Mouse (Mus musculus) kidney, embryonic 15.5 days (tissue): ENCODE data around the gene Lrp5. TPM values are rescaled to one million over a fixed set of nuclear protein-coding genes. Genes with fewer than 3 reads are reported as not detected.

Experiments used
- ATAC-seq: fragments of 200-750 bp; cut with Nextera tagmentation; replicated peaks from 2 replicates; pipeline ENCODE4 v1.8.0; 2017; ENCODE audit warnings: moderate TSS enrichment; ENCODE audit not compliant: low FRiP score
- H3K27ac ChIP-seq: fragments of 300-500 bp; sonication (generic); 2 replicates; pipeline ENCODE4 v1.5.1; 2015; ENCODE audit warnings: mild to moderate bottlenecking, inconsistent platforms
- H3K27me3 ChIP-seq: fragments of 300-500 bp; sonication (generic); 2 replicates; pipeline ENCODE4 v1.6.1; 2015; ENCODE audit warnings: inconsistent platforms
- H3K36me3 ChIP-seq: fragments of 300-500 bp; sonication (generic); 2 replicates; pipeline ENCODE4 v1.6.1; 2015; ENCODE audit warnings: inconsistent platforms
- H3K4me1 ChIP-seq: fragments of 300-500 bp; sonication (generic); 2 replicates; pipeline ENCODE4 v1.6.1; 2015; ENCODE audit warnings: inconsistent platforms
- H3K4me2 ChIP-seq: fragments of 300-500 bp; sonication (generic); 2 replicates; pipeline ENCODE4 v1.6.1; 2015; ENCODE audit warnings: moderate library complexity, mild to moderate bottlenecking, inconsistent platforms
- H3K4me3 ChIP-seq: fragments of 300-500 bp; sonication (generic); replicated peaks from 2 replicates; pipeline ENCODE4 v1.5.1; 2015; ENCODE audit warnings: mild to moderate bottlenecking, inconsistent platforms
- H3K9ac ChIP-seq: fragments of 300-500 bp; sonication (generic); 2 replicates; pipeline ENCODE4 v1.6.1; 2015; ENCODE audit warnings: mild to moderate bottlenecking, inconsistent platforms
- H3K9me3 ChIP-seq: fragments of 300-500 bp; sonication (generic); replicated peaks from 2 replicates; pipeline ENCODE4 v1.6.1; 2016; ENCODE audit warnings: inconsistent platforms
- WGBS: fragments of 180-500 bp; shearing (Covaris S2); methylation state at CpG from one replicate; pipeline ENCODE4 v1.1.7; 2015; ENCODE audit warnings: mixed read lengths; 5-methylcytosine and 5-hydroxymethylcytosine counted together
- polyA plus RNA-seq: library from polyadenylated mRNA; unstranded; fragments of >200 nt; fragmentation: Nextera tagmentation; extraction: Ambion mirVana; gene quantifications from 2 replicates; pipeline ENCODE4 v1.2.1, GENCODE M21; 2015

Gene Lrp5
- polyA plus RNA-seq, 1 experiment from 2014 or later, result 6.9 TPM

DNA sequence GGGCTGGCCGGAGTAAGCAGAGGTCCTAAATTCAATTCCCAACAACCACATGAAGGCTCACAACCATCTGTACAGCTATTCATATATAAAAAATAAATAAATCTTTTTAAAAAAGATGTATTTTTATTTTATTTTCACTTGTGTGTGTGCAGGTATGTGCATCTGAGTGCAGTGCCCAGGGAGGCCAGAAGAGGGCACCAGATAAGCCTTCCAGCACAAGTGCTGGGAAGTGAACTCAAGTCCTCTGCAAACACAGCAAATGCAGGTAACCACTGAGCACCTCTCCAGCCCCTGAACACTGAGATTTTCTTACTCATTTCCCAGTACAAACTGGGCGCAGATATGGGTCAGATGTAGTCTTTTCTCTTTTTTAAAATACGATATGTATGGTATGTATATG, 35.1 kb downstream of the Lrp5 start:
- Histone ChIP-seq H3K4me3 (no peak overlapping the region), H3K9ac (no peak overlapping the region), H3K27me3 (no peaks in the 10 kb centered on the region), H3K36me3 (peaks cover 59% of the 10 kb centered on the region), H3K27ac (no peak overlapping the region), H3K4me1 (peaks cover 33% of the 10 kb centered on the region), H3K4me2 (no peak overlapping the region), H3K9me3 (peaks cover 4% of the 10 kb centered on the region; the same call in 1 of the 2 replicates)
- 98% methylated on average over 3 of the region's 3 CpGs for WGBS
- ATAC-seq, result no peak

DNA sequence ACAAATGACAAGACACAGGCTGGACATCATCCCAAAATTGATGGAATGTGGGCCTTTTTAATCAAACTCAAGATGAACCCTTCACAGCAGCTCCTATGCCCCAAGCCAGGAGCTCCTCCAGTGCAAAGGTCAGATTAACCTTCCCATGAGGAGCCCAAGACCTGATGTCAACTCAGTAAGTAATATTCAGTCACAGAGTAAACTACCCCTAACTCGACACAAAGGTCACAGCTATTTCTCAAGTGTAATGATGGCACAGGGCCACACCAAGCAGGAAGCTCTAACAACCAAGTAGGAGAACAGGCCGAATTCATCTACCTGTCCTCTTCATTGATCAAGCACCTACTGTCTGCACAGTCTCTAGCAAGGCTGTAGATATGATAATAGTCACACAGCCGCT, 35.9 kb downstream of the Lrp5 start:
- no peak overlapping the region for H3K4me3 ChIP-seq
- H3K9ac ChIP-seq, result no peak overlapping the region
- H3K4me1 ChIP-seq, result peaks cover 31% of the 10 kb centered on the region
- H3K27me3 ChIP-seq, result no peaks in the 10 kb centered on the region
- peaks cover 65% of the 10 kb centered on the region for H3K36me3 ChIP-seq
- no peak for ATAC-seq
- H3K27ac ChIP-seq, result no peak overlapping the region
- H3K9me3 ChIP-seq, result peaks cover 4% of the 10 kb centered on the region; the same call in 1 of the 2 replicates
- 87% methylated on average over 3 of the region's 3 CpGs for WGBS
- H3K4me2 ChIP-seq, result no peak overlapping the region

GRCm38 (mm10) chr19:3648830-3649450, 37.4 kb downstream of the Lrp5 start:
- peak overlapping the region; percentile 81 for H3K27ac ChIP-seq

DNA sequence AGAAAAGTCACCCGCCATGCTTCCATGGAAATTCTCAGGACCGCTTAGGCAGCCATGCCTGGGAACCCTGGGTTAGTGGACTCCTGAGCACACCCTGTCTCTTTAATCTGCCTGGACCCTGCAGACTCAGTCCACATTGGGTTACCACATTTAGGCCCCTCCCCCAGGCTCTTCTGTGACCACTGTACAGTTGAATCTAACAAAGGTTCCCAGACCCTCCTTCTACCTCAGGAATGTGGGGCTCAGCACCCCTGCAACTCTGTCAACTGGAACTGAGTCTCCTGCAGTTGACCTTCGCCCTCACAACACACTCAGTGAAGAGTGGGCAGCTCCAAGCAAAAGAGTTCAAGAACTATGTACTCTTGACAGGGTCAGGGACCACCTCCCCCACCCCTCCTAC, 38.4 kb downstream of the Lrp5 start:
- Histone ChIP-seq H3K36me3 (peaks cover 81% of the 10 kb centered on the region), H3K9me3 (peaks cover 4% of the 10 kb centered on the region; the same call in 1 of the 2 replicates), H3K4me2 (no peak overlapping the region), H3K27me3 (no peaks in the 10 kb centered on the region), H3K4me3 (no peak overlapping the region), H3K9ac (no peak overlapping the region), H3K4me1 (peaks cover 29% of the 10 kb centered on the region), H3K27ac (peak overlapping the region; percentile 81)
- ATAC-seq, result peak; percentile 34; the same call in 1 of the 2 replicates
- WGBS, result 86% methylated on average over 3 of the region's 3 CpGs

More at GRCm38 (mm10) chr19:3648830-3649450, 37.4 kb downstream of the Lrp5 start:
- Histone ChIP-seq H3K4me3 (no peak overlapping the region), H3K9ac (no peak overlapping the region), H3K4me1 (peaks cover 23% of the 10 kb centered on the region), H3K9me3 (peaks cover 4% of the 10 kb centered on the region; the same call in 1 of the 2 replicates), H3K4me2 (no peak overlapping the region), H3K27me3 (no peaks in the 10 kb centered on the region), H3K36me3 (peaks cover 74% of the 10 kb centered on the region)
- ATAC-seq, result 0 out of 2 replicates have a peak, but pooled peaks have one; percentile 31
- 64% methylated on average over 11 of the region's 11 CpGs for WGBS

DNA sequence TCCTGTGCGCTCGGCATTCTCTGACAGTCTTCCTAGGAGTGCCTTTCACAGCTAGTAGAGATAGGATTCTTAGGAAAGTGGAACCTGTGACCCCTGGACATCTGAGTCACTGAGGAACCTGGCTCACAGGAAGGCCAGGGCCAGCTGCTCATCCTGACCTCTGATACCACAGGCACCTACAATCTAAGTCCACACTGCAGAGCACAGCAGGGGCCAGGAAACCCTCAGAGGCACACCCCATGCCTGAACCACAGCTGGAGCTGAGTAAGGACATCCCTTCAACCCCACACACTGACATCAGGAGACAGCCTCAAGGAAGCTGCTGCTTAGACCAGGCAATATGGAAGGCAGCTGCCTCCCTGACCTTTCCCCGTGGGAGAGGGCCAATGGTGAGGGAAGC, 40.6 kb downstream of the Lrp5 start:
- no peak for ATAC-seq
- Histone ChIP-seq H3K9ac (no peak overlapping the region), H3K4me1 (peaks cover 49% of the 10 kb centered on the region), H3K27me3 (no peaks in the 10 kb centered on the region), H3K27ac (peak overlapping the region; percentile 72), H3K4me2 (no peak overlapping the region), H3K4me3 (no peak overlapping the region), H3K36me3 (peaks cover 67% of the 10 kb centered on the region), H3K9me3 (no peaks in the 10 kb centered on the region)
- 73% methylated on average over 3 of the region's 3 CpGs for WGBS

- H3K4me1 ChIP-seq, result peaks cover 52% of the 10 kb centered on the region
- 80% methylated on average over 4 of the region's 4 CpGs for WGBS
- H3K36me3 ChIP-seq, result peaks cover 66% of the 10 kb centered on the region
- peak overlapping the region; percentile 72; the same call in 1 of the 2 replicates for H3K27ac ChIP-seq
- ATAC-seq, result no peak
- H3K4me2 ChIP-seq, result no peak overlapping the region
- no peak overlapping the region for H3K9ac ChIP-seq
- H3K27me3 ChIP-seq, result no peaks in the 10 kb centered on the region
- H3K4me3 ChIP-seq, result no peak overlapping the region
- no peaks in the 10 kb centered on the region for H3K9me3 ChIP-seq
These were observed 41.0 kb downstream of the Lrp5 start for GRCm38 (mm10) chr19:3645318-3645717.

GRCm38 (mm10) chr19:3639561-3639960, 46.8 kb downstream of the Lrp5 start:
- Histone ChIP-seq H3K4me3 (no peak overlapping the region), H3K36me3 (peaks cover 29% of the 10 kb centered on the region), H3K9ac (no peak overlapping the region), H3K4me2 (no peak overlapping the region), H3K27me3 (no peaks in the 10 kb centered on the region), H3K4me1 (peaks cover 82% of the 10 kb centered on the region), H3K9me3 (no peaks in the 10 kb centered on the region), H3K27ac (peak overlapping the region; percentile 91; the same call in 1 of the 2 replicates)
- 87% methylated on average over 7 of the region's 7 CpGs for WGBS
- ATAC-seq, result no peak

- H3K27me3 ChIP-seq, result no peaks in the 10 kb centered on the region
- peak overlapping the region; percentile 91 for H3K27ac ChIP-seq
- peak; percentile 73 for ATAC-seq
- peaks cover 20% of the 10 kb centered on the region for H3K36me3 ChIP-seq
- peaks cover 82% of the 10 kb centered on the region for H3K4me1 ChIP-seq
- no peaks in the 10 kb centered on the region for H3K9me3 ChIP-seq
- H3K4me3 ChIP-seq, result no peak overlapping the region
- peak overlapping the region; percentile 14; the same call in 1 of the 2 replicates for H3K4me2 ChIP-seq
- whole genome bisulfite sequencing, result 4% methylated on average over 8 of the region's 8 CpGs
- 0 out of 2 replicates have a peak overlapping the region, but pooled peaks have one; percentile 14 for H3K9ac ChIP-seq
These were observed 47.7 kb downstream of the Lrp5 start for GRCm38 (mm10) chr19:3638698-3639097.

DNA sequence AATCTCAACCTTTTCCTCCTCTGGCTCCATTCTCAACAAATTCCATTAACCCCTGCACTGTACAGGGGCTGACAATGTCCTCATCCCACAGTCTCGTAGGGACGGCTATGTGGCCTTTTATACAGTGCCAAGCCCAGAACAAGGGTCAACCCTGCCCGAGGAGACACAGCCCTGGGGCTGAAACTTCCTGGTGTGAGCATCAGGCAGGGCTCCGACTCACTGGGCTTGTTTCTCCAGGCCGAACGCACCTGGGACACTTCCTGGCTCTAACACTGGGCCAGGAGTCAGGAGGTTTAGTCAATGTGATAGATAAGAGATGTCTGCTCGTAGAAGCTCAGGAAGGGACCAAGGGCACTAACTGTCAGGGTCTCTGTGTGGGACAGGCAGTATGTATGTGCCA, 54.3 kb downstream of the Lrp5 start:
- Histone ChIP-seq H3K9me3 (no peaks in the 10 kb centered on the region), H3K9ac (no peak overlapping the region), H3K27me3 (no peaks in the 10 kb centered on the region), H3K27ac (no peak overlapping the region), H3K4me2 (no peak overlapping the region), H3K4me1 (peaks cover 22% of the 10 kb centered on the region), H3K36me3 (peaks cover 50% of the 10 kb centered on the region), H3K4me3 (no peak overlapping the region)
- WGBS, result 83% methylated on average over 7 of the region's 7 CpGs
- ATAC-seq, result no peak

- H3K27me3 ChIP-seq, result no peaks in the 10 kb centered on the region
- no peak overlapping the region for H3K4me2 ChIP-seq
- H3K9me3 ChIP-seq, result no peaks in the 10 kb centered on the region
- no peak overlapping the region for H3K4me3 ChIP-seq
- peaks cover 56% of the 10 kb centered on the region for H3K36me3 ChIP-seq
- no peak overlapping the region for H3K9ac ChIP-seq
- ATAC-seq, result no peak
- H3K27ac ChIP-seq, result no peak overlapping the region
- WGBS, result 67% methylated on average over 5 of the region's 5 CpGs
- peaks cover 19% of the 10 kb centered on the region for H3K4me1 ChIP-seq
These were observed 54.9 kb downstream of the Lrp5 start for GRCm38 (mm10) chr19:3631431-3631830.

DNA sequence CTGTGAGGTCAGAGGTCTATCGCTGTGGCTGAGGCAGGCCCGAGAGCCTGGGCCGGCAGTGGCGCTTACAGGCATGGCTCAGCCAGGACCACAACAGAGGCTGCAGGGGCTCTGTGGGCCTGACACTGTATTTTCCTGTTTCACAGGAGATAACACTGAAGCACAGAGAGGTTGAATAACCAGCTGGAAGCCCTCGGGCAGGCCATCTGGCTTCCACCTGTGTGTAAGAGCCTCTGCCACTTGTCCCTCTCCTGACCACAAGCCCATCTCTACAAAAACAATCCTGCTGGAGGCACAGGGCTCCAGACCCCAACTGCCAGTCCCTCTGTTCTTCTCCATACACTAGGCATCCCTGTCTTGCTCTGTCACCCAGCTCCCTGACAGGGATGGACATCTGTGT, 55.9 kb downstream of the Lrp5 start:
- H3K9ac ChIP-seq, result no peak overlapping the region
- H3K4me1 ChIP-seq, result peaks cover 12% of the 10 kb centered on the region
- 73% methylated on average over 5 of the region's 5 CpGs for WGBS
- no peak overlapping the region for H3K4me2 ChIP-seq
- no peaks in the 10 kb centered on the region for H3K9me3 ChIP-seq
- H3K36me3 ChIP-seq, result peaks cover 61% of the 10 kb centered on the region
- no peak for ATAC-seq
- no peak overlapping the region for H3K4me3 ChIP-seq
- H3K27ac ChIP-seq, result no peak overlapping the region
- no peaks in the 10 kb centered on the region for H3K27me3 ChIP-seq

DNA sequence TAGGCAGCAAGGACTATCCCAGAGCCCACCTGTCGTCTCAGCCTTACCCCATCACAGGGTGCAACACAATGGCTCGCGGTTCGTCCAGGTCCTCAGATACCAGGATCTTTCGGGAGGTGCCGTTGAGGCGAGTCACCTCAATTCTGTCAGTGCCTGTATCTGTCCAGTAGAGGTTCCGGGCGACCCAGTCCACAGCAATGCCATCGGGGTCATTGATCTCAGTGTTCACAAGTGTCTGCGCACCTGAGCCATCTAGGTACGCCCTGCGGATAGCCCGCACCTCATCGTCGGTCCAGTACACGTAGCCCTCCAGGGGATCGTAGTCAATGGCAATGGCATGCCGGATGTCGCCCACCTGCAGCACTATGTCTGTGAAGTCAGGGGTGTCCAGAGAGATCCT, 56.3 kb downstream of the Lrp5 start:
- H3K27ac ChIP-seq, result no peak overlapping the region
- WGBS, result 96% methylated on average over 20 of the region's 20 CpGs
- H3K9ac ChIP-seq, result no peak overlapping the region
- H3K4me1 ChIP-seq, result peaks cover 8% of the 10 kb centered on the region
- no peaks in the 10 kb centered on the region for H3K9me3 ChIP-seq
- H3K27me3 ChIP-seq, result no peaks in the 10 kb centered on the region
- H3K36me3 ChIP-seq, result peaks cover 66% of the 10 kb centered on the region
- no peak overlapping the region for H3K4me2 ChIP-seq
- H3K4me3 ChIP-seq, result no peak overlapping the region
- ATAC-seq, result no peak
